Mouse (Mus musculus) heart, embryonic 16.5 days (tissue): ENCODE measurements at regions not wholly inside any gene's neighbourhood (a gene's known extent, or its start where the extent isn't known, plus 50 kb on each side); places are given as distances from the start of the nearest gene placed in this dataset.
A peak's percentile ranks its signal among the peaks of the same experiment; 100 is the strongest.

Source experiments
- ATAC-seq: fragments of 200-750 bp; cut with Nextera tagmentation; replicated peaks from 2 replicates; pipeline ENCODE4 v1.8.0; 2017; ENCODE audit warnings: moderate number of reproducible peaks; ENCODE audit not compliant: insufficient read depth, low FRiP score; ENCODE audit errors: extremely low read depth
- H3K27ac ChIP-seq: fragments of 300-500 bp; sonication (generic); 2 replicates; pipeline ENCODE4 v1.5.1; 2014; ENCODE audit warnings: mild to moderate bottlenecking, low read length, control low read depth, moderate library complexity
- H3K27me3 ChIP-seq: fragments of 300-500 bp; sonication (generic); 2 replicates; pipeline ENCODE4 v1.6.1; 2014; ENCODE audit warnings: low read length, mixed read lengths; ENCODE audit not compliant: control insufficient read depth, insufficient read depth
- H3K36me3 ChIP-seq: fragments of 300-500 bp; sonication (generic); 2 replicates; pipeline ENCODE4 v1.6.1; 2014; ENCODE audit not compliant: control insufficient read depth, insufficient read depth
- H3K4me1 ChIP-seq: fragments of 300-500 bp; sonication (generic); 2 replicates; pipeline ENCODE4 v1.6.1; 2014; ENCODE audit warnings: low read length, mixed read lengths; ENCODE audit not compliant: control insufficient read depth, insufficient read depth
- H3K4me2 ChIP-seq: fragments of 300-500 bp; sonication (generic); 2 replicates; pipeline ENCODE4 v1.6.1; 2014; ENCODE audit warnings: low read depth, mild to moderate bottlenecking, control low read depth, low read length
- H3K4me3 ChIP-seq: fragments of 300-500 bp; sonication (generic); 2 replicates; pipeline ENCODE4 v1.5.1; 2014; ENCODE audit warnings: mild to moderate bottlenecking, control low read depth, low read length
- H3K9ac ChIP-seq: fragments of 300-500 bp; sonication (generic); 2 replicates; pipeline ENCODE4 v1.6.1; 2014; ENCODE audit warnings: low read length, control low read depth
- H3K9me3 ChIP-seq: fragments of 300-500 bp; sonication (generic); replicated peaks from 2 replicates; pipeline ENCODE4 v1.6.1; 2016; ENCODE audit warnings: low read length; ENCODE audit not compliant: control insufficient read depth
- WGBS: fragments of 180-500 bp; shearing (Covaris S2); extraction: QIAGEN DNeasy Blood & Tissue Kit; methylation state at CpG from one replicate; pipeline ENCODE4 v1.1.7; 2014; 5-methylcytosine and 5-hydroxymethylcytosine counted together

DNA sequence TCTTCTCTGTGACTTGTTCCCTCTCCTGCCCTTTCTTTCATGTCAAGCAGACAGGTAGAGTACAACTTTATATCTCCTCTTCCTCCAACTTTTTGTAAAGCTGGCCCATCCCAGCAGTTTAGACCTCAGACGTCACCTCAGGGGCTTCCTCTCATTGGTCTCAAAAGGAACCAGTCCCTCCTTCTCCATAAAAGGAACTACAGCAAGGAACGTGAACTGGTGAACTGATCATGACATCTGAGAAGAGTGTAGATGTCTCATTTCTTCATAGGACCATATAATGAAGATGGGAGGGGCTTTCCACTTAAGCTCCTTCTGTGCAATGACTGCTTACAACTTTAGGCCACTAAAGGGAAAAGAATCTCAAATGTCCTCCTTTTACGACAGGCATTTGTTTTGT lies 153.0 kb downstream of the Ly86 start:
- 77% methylated on average over 3 of the region's 3 CpGs for WGBS
- Histone ChIP-seq H3K27me3 (no peaks in the 10 kb centered on the region), H3K36me3 (no peaks in the 10 kb centered on the region), H3K4me3 (no peak overlapping the region), H3K27ac (no peak overlapping the region), H3K9ac (no peak overlapping the region), H3K9me3 (no peaks in the 10 kb centered on the region), H3K4me2 (no peak overlapping the region), H3K4me1 (no peaks in the 10 kb centered on the region)
- no peak for ATAC-seq

DNA sequence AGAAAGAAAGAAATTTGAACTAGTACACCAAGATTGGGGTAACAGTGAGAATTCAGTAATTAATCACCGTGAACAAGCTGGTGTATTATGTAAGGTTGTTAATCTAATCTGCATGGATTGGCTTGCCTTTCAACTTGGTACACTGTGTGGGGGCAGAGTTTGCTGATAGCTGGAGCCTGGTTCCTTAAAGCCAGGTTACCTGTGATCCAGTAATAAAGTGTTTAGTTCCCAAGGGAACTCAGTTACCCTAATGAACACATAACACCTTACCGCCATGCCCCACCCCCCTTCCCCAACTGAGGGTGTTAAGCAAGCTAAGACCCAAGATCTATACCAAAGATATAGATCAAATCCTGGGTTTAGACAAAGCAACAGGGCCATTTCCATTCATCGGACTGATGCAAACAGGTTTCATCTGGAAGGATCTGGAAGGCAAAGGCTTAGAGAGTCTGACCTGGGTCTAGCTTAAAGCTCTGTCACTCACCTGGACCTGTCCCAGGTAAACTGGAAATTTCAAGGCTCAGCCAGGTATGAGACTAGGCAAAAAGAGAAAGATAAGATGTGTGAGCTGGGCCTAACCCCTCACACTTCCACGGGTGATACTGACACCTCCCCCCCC lies 155.8 kb downstream of the Ly86 start:
- H3K27me3 ChIP-seq, result no peaks in the 10 kb centered on the region

DNA sequence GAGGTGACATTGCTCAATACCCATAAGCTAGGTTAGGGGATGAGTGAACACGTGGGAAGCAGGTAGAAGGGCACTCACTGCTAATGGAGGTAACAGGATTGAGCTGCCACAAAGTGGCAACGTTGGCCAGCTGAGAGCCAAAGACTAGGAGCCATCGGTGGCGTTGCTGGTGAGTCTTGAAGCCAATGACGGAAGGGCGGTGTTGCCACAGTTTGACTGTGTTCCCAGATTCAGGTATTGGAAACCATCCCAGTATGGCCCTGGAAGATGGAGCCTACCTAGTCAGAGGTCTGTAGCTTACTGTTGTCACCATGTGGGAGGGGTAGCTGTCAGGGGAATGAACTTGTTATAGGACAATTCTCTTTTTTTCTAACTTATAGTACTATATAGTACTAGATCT lies 158.4 kb downstream of the Ly86 start:
- Histone ChIP-seq H3K9ac (no peak overlapping the region), H3K27ac (no peak overlapping the region), H3K4me2 (no peak overlapping the region), H3K27me3 (no peaks in the 10 kb centered on the region), H3K4me3 (no peak overlapping the region), H3K36me3 (no peaks in the 10 kb centered on the region), H3K9me3 (no peaks in the 10 kb centered on the region), H3K4me1 (peaks cover 29% of the 10 kb centered on the region)
- no peak for ATAC-seq
- WGBS, result 92% methylated on average over 6 of the region's 6 CpGs

More for the DNA sequence above, 155.8 kb downstream of the Ly86 start:
- 62% methylated on average over 4 of the region's 4 CpGs for WGBS
- H3K9ac ChIP-seq, result no peak overlapping the region
- no peaks in the 10 kb centered on the region for H3K9me3 ChIP-seq
- no peak overlapping the region for H3K27ac ChIP-seq
- no peak overlapping the region for H3K4me2 ChIP-seq
- no peak for ATAC-seq
- no peaks in the 10 kb centered on the region for H3K36me3 ChIP-seq
- H3K4me1 ChIP-seq, result peaks cover 13% of the 10 kb centered on the region
- no peak overlapping the region for H3K4me3 ChIP-seq

- Histone ChIP-seq H3K4me2 (no peak overlapping the region), H3K9ac (no peak overlapping the region), H3K9me3 (no peaks in the 10 kb centered on the region), H3K27ac (peak overlapping the region; percentile 1; the same call in 1 of the 2 replicates), H3K27me3 (no peaks in the 10 kb centered on the region), H3K36me3 (no peaks in the 10 kb centered on the region), H3K4me3 (no peak overlapping the region), H3K4me1 (peaks cover 34% of the 10 kb centered on the region)
- no peak for ATAC-seq
- WGBS, result 84% methylated on average over 3 of the region's 3 CpGs
Measured at GRCm38 (mm10) chr13:37503898-37504297, 158.9 kb downstream of the Ly86 start.

- Histone ChIP-seq H3K27me3 (no peaks in the 10 kb centered on the region), H3K4me3 (no peak overlapping the region), H3K9ac (no peak overlapping the region), H3K9me3 (no peaks in the 10 kb centered on the region), H3K4me2 (no peak overlapping the region), H3K4me1 (peaks cover 38% of the 10 kb centered on the region), H3K27ac (peak overlapping the region; percentile 1; the same call in 1 of the 2 replicates), H3K36me3 (no peaks in the 10 kb centered on the region)
- ATAC-seq, result no peak
- WGBS, result 59% methylated on average over 10 of the region's 10 CpGs
Measured at GRCm38 (mm10) chr13:37504373-37504772, 159.4 kb downstream of the Ly86 start.

DNA sequence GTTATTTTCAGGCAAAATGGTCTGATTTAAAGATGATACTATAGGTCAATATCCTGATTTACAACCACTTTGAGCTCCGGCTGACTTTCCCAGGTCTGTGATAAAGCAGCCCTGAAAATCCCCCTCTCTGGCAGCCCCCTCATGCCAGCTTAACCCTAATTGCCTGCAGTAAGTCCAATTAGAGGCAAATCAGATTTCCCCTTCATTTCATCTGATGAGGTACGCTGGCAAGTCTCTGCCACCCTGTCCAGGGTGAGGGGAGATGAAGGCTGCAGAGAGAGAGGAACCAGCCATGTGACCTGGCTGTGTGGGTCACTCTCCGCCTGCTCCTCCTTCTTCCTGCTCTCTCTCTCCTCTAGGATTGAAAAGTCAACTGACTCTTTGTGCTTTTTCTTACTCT lies 160.6 kb downstream of the Ly86 start:
- 69% methylated on average over 3 of the region's 3 CpGs for WGBS
- Histone ChIP-seq H3K4me1 (peaks cover 44% of the 10 kb centered on the region), H3K36me3 (no peaks in the 10 kb centered on the region), H3K9me3 (no peaks in the 10 kb centered on the region), H3K4me2 (no peak overlapping the region), H3K27me3 (peaks cover 2% of the 10 kb centered on the region; the same call in 1 of the 2 replicates), H3K9ac (peak overlapping the region; percentile 41), H3K4me3 (no peak overlapping the region), H3K27ac (peak overlapping the region; percentile 83)
- 0 out of 2 replicates have a peak, but pooled peaks have one; percentile 3 for ATAC-seq

DNA sequence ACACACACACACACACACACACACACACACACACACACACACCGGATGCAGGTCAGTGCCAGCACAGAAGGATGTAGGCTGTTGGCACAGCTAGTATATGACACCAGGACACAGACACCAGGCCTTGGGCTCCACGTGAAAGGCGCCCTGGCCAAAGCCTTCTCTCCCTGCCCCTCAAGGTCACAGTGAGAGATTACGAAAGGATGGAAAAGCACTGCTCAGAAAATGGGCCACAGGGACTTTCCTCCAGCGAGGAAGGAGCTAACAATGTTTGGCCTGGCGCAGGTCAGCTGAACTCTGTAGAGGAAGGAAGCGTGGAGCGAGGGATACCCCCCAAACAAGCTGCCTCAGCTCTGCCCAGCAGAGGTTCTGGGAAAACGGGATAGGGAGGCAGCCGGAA lies 161.0 kb downstream of the Ly86 start:
- no peaks in the 10 kb centered on the region for H3K9me3 ChIP-seq
- H3K4me2 ChIP-seq, result no peak overlapping the region
- H3K4me1 ChIP-seq, result peaks cover 44% of the 10 kb centered on the region
- 53% methylated on average over 10 of the region's 10 CpGs for WGBS
- H3K27ac ChIP-seq, result peak overlapping the region; percentile 83
- H3K27me3 ChIP-seq, result peaks cover 2% of the 10 kb centered on the region; the same call in 1 of the 2 replicates
- peak; percentile 53 for ATAC-seq
- H3K36me3 ChIP-seq, result no peaks in the 10 kb centered on the region
- H3K9ac ChIP-seq, result peak overlapping the region; percentile 49; the same call in 1 of the 2 replicates
- H3K4me3 ChIP-seq, result no peak overlapping the region

GRCm38 (mm10) chr13:37506701-37507100 lies 161.7 kb downstream of the Ly86 start:
- H3K27me3 ChIP-seq, result peaks cover 2% of the 10 kb centered on the region; the same call in 1 of the 2 replicates
- H3K4me3 ChIP-seq, result no peak overlapping the region
- H3K4me2 ChIP-seq, result no peak overlapping the region
- H3K9me3 ChIP-seq, result no peaks in the 10 kb centered on the region
- H3K9ac ChIP-seq, result no peak overlapping the region; the same call in 1 of the 2 replicates
- H3K4me1 ChIP-seq, result peaks cover 44% of the 10 kb centered on the region
- no peak for ATAC-seq
- WGBS, result 72% methylated on average over 8 of the region's 8 CpGs
- H3K27ac ChIP-seq, result peak overlapping the region; percentile 83
- no peaks in the 10 kb centered on the region for H3K36me3 ChIP-seq

DNA sequence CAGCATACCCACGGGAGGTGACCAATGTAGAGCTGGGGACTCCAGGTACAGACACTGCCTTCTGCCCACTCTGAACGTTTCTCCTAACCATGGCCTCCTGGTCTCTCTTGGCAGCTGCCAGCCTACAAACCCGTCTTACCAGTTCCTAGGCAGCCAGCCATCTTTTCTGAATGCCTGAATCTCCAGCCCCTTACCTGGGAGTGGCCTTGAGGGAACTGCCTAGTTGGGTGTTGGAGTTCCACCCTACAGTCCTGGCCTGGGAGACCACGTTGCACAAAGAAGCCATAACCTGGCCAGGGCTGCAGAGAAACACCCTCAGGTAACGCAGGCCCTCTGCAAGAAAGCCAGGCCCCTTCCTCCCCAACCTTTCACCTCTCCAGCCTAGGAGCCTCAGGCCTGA lies 162.1 kb downstream of the Ly86 start:
- 68% methylated on average over 5 of the region's 5 CpGs for WGBS
- Histone ChIP-seq H3K36me3 (no peaks in the 10 kb centered on the region), H3K9ac (0 out of 2 replicates have a peak overlapping the region, but pooled peaks have one; percentile 13), H3K4me2 (no peak overlapping the region), H3K4me1 (peaks cover 44% of the 10 kb centered on the region), H3K27ac (peak overlapping the region; percentile 83), H3K9me3 (no peaks in the 10 kb centered on the region), H3K4me3 (no peak overlapping the region), H3K27me3 (peaks cover 2% of the 10 kb centered on the region; the same call in 1 of the 2 replicates)
- ATAC-seq, result no peak
